Mouse (Mus musculus): ENCODE results near the gene Calm3. TPM values are rescaled to one million over a fixed set of nuclear protein-coding genes. Genes with fewer than 3 reads are reported as not detected.

The Calm3 gene
- polyA plus RNA-seq, 1 experiment, result 336 TPM

DNA sequence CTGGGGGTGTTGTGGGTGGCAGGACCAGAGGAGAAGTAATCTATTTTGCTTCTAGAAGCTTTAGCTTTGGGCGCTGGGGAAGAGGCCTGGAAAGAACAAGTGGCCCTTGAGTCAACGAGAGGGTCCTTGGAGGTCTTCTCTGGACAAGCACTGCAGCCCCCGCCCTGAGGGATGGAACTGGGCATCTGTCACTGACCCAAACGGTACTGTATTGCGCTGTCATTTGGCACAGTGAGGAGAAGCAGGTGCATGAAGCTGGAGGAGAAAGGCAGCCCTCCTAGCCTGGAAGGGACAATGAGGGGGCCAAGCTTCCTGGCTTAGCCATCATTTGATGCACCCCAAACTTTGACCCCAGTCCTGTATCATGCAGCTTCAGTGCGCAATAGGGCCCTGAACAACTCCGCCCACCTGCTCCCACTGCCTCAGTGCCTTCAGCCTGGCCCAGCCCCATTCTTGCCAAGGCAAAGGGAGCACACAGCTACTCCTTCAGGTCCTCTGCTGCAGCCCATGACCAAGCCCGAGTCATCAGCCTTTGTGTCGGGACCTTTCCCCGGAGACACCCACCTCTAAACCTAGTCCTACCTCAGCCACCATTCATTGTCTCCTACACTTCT is 1.4 kb downstream of the Calm3 start:
- H3K79me2 ChIP-seq (ENCODE audit: control insufficient read depth, insufficient read depth), result peaks cover 40% of the 10 kb centered on the region
- H3K36me3 ChIP-seq (ENCODE audit: control insufficient read depth, insufficient read depth), result no peaks in the 10 kb centered on the region

DNA sequence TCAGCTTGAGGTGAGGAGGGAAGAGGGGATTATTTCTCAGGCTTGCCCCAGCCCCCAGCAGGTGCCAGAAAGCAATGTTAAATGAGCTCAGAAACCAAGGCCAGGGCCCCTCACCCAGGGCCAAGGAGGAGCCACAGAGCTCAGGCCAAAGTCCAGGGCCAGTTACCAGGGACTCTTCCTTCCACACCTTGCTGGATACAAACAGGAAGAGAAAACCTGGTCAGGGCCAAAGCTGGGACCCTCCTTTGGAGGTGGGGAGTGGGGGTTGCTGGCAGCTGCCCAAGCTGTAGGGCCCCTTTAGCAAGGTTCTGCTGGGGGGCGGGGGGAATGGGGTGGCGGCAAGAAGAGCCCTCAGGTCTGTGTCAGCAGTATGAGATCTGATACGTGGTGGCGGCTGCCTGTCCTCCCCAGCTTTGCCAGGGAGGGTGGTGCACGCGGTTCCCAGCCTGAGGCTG is 2.0 kb downstream of the Calm3 start:
- peaks cover 2% of the 10 kb centered on the region for H3K36me3 ChIP-seq (ENCODE audit: control insufficient read depth, insufficient read depth)
- peak overlapping the region; percentile 85 for H3K4me2 ChIP-seq (ENCODE audit: low read depth)
- peaks cover 40% of the 10 kb centered on the region for H3K79me2 ChIP-seq (ENCODE audit: control insufficient read depth, insufficient read depth)
- peak overlapping the region; percentile 94 for H3K4me3 ChIP-seq
- H3ac ChIP-seq (ENCODE audit: control insufficient read depth, insufficient read length), result no peak overlapping the region
- no peak for TF ChIP-seq E2F4 (IDR thresholded peaks at IDR 0.05; ENCODE audit: insufficient read depth)
- no peak for TF ChIP-seq POLR2A (IDR thresholded peaks at IDR 0.05; ENCODE audit: insufficient read length, low read depth)
- TF ChIP-seq MYOG (IDR thresholded peaks at IDR 0.05; ENCODE audit: control insufficient read depth in 1 of 3, insufficient read depth in 1 of 3, insufficient read length in 2 of 3, low read depth in 2 of 3), result no peak
- no peak for TF ChIP-seq TCF3 (IDR thresholded peaks at IDR 0.05; ENCODE audit: insufficient read length, low read depth)
- H3K27me3 ChIP-seq (ENCODE audit: control insufficient read depth, insufficient read depth, insufficient read length), result no peaks in the 10 kb centered on the region

More for the DNA sequence above, 1.4 kb downstream of the Calm3 start:
- Histone ChIP-seq H3K27me3 (ENCODE audit: control insufficient read depth, insufficient read depth, insufficient read length) (no peaks in the 10 kb centered on the region), H3K4me3 (peak overlapping the region; percentile 94), H3K4me2 (ENCODE audit: low read depth) (peak overlapping the region; percentile 85), H3ac (ENCODE audit: control insufficient read depth, insufficient read length) (peak overlapping the region; percentile 61)
- TF ChIP-seq POLR2AphosphoS2 (IDR thresholded peaks at IDR 0.05; ENCODE audit: insufficient read length, low read depth) (peak; percentile 28), USF1 (IDR thresholded peaks at IDR 0.05; ENCODE audit: low read depth) (no peak), TCF12 (IDR thresholded peaks at IDR 0.05; ENCODE audit: insufficient read depth, poor library complexity, severe bottlenecking) (no peak), POLR2A (IDR thresholded peaks at IDR 0.05; ENCODE audit: insufficient read length, low read depth) (peak; percentile 54)

DNA sequence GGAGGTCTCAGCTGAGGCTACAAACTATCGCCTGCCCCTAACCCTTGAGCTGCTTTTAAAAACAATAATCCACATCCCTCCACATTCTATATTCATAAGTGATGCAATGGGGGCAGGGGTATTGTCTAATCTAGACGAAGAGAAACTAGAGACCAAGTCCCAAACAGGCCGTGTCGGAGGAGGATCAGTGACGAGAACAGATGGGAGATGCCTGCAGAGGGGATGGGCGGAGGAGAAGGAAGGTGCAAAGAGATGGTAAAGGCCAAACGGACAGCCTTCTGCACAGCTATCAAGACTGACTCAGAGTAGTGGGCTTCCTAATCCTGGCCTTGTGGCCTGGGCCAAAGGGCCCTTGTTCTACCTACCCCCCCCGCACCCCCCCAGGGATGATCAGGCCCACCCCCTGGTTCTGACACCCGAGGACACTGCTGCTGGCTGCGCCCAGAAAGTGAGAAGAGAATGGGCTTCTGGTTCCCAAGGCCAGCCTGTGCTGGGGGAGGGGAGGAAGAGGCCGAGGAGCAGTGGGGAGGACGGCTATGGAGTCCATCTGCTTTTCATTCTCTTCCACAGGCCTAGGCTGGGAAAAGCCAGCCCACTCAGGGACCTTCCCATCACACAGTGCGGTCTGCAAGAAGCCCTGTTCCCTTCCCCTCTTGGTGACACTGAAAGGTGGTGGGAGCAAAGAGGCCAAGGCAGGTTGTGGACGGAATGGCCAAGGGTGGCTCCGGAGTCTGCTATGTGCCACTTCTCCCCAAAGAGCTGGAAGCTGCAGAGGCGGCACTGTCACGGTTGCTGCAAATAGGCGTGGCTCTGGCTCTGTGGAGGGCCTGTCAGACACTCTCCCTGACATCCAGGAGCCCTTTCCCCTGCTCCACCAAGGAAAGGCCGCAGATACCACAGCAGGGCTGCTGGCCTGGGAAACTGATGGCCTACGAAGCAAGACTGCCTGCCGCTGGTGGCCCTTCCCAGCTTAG is 2.8 kb downstream of the Calm3 start:
- H3K4me2 ChIP-seq (ENCODE audit: low read depth), result peak overlapping the region; percentile 85
- no peak overlapping the region for H3ac ChIP-seq (ENCODE audit: control insufficient read depth, insufficient read length)
- H3K36me3 ChIP-seq (ENCODE audit: control insufficient read depth, insufficient read depth), result peaks cover 3% of the 10 kb centered on the region
- no peak overlapping the region for H3K4me3 ChIP-seq
- TF ChIP-seq USF1 (IDR thresholded peaks at IDR 0.05; ENCODE audit: low read depth) (no peak), POLR2A (IDR thresholded peaks at IDR 0.05; ENCODE audit: insufficient read length, low read depth) (no peak), REST (IDR thresholded peaks at IDR 0.05; ENCODE audit: insufficient read depth, insufficient read length) (no peak), CEBPB (IDR thresholded peaks at IDR 0.05; ENCODE audit: insufficient read depth, poor library complexity, severe bottlenecking) (no peak), E2F4 (IDR thresholded peaks at IDR 0.05; ENCODE audit: insufficient read depth) (no peak), MYOG (IDR thresholded peaks at IDR 0.05; ENCODE audit: control insufficient read depth in 1 of 3, insufficient read depth in 1 of 3, insufficient read length in 2 of 3, low read depth in 2 of 3) (no peak), TCF3 (IDR thresholded peaks at IDR 0.05; ENCODE audit: insufficient read length, low read depth) (no peak), TCF12 (IDR thresholded peaks at IDR 0.05; ENCODE audit: insufficient read depth, poor library complexity, severe bottlenecking) (no peak), MYOD1 (IDR thresholded peaks at IDR 0.05; ENCODE audit: control insufficient read depth in 1 of 3, insufficient read length in 2 of 3, low read depth in 2 of 3) (no peak), POLR2AphosphoS2 (IDR thresholded peaks at IDR 0.05; ENCODE audit: insufficient read length, low read depth) (no peak), MAX (IDR thresholded peaks at IDR 0.05; ENCODE audit: low read depth) (no peak), SRF (IDR thresholded peaks at IDR 0.05; ENCODE audit: control insufficient read depth, insufficient read length, low read depth) (no peak)
- H3K27me3 ChIP-seq (ENCODE audit: control insufficient read depth, insufficient read depth, insufficient read length), result no peaks in the 10 kb centered on the region
- peaks cover 40% of the 10 kb centered on the region for H3K79me2 ChIP-seq (ENCODE audit: control insufficient read depth, insufficient read depth)

DNA sequence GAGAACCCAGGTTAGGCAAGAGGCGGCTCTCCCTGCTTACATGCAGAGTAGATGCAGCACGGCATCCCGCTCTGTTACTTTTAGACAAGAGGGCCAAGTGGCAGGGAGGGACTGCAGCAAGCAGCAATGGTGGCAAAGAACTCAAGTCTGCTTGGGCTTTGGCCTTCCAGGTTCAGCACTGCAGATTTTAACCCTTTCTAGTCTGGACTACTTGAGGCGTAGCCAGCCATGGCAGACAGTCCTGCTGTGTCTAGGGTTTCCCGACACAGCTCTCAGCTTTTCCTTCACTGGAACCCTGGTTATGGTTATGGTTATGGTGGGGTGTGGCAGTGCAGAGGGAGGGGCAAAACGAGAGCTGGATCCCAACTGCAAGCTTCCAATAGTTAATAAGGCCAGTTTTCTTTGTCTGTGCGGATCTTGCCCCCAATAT is 3.7 kb downstream of the Calm3 start:
- no peak for TF ChIP-seq POLR2A (IDR thresholded peaks at IDR 0.05; ENCODE audit: insufficient read length, low read depth)
- no peak for TF ChIP-seq MYOD1 (IDR thresholded peaks at IDR 0.05; ENCODE audit: control insufficient read depth in 1 of 3, insufficient read length in 2 of 3, low read depth in 2 of 3)
- no peak for TF ChIP-seq SRF (IDR thresholded peaks at IDR 0.05; ENCODE audit: control insufficient read depth, insufficient read length, low read depth)
- TF ChIP-seq USF1 (IDR thresholded peaks at IDR 0.05; ENCODE audit: low read depth), result no peak
- no peak for TF ChIP-seq CEBPB (IDR thresholded peaks at IDR 0.05; ENCODE audit: insufficient read depth, poor library complexity, severe bottlenecking)
- no peak for TF ChIP-seq MAX (IDR thresholded peaks at IDR 0.05; ENCODE audit: low read depth)
- no peak for TF ChIP-seq POLR2AphosphoS2 (IDR thresholded peaks at IDR 0.05; ENCODE audit: insufficient read length, low read depth)
- no peak for TF ChIP-seq MYOG (IDR thresholded peaks at IDR 0.05; ENCODE audit: control insufficient read depth in 1 of 3, insufficient read depth in 1 of 3, insufficient read length in 2 of 3, low read depth in 2 of 3)
- TF ChIP-seq TCF12 (IDR thresholded peaks at IDR 0.05; ENCODE audit: insufficient read depth, poor library complexity, severe bottlenecking), result no peak
- TF ChIP-seq REST (IDR thresholded peaks at IDR 0.05; ENCODE audit: insufficient read depth, insufficient read length), result no peak
- TF ChIP-seq E2F4 (IDR thresholded peaks at IDR 0.05; ENCODE audit: insufficient read depth), result no peak
- TF ChIP-seq TCF3 (IDR thresholded peaks at IDR 0.05; ENCODE audit: insufficient read length, low read depth), result no peak
- H3K27me3 ChIP-seq (ENCODE audit: control insufficient read depth, insufficient read depth, insufficient read length), result no peaks in the 10 kb centered on the region
- H3K36me3 ChIP-seq (ENCODE audit: control insufficient read depth, insufficient read depth), result peaks cover 3% of the 10 kb centered on the region
- no peak overlapping the region for H3ac ChIP-seq (ENCODE audit: control insufficient read depth, insufficient read length)
- no peak overlapping the region for H3K4me3 ChIP-seq
- peak overlapping the region; percentile 18 for H3K4me2 ChIP-seq (ENCODE audit: low read depth)
- H3K79me2 ChIP-seq (ENCODE audit: control insufficient read depth, insufficient read depth), result peaks cover 40% of the 10 kb centered on the region
